Comparison of ENCODE assay signal across 8 mouse cellular contexts in genomic region chr8:13785250-13785763, GRCm38 (mm10). TPM values are rescaled to one million over a fixed set of nuclear protein-coding genes. Genes with fewer than 3 reads are reported as not detected.
DNase-seq lines count a peak whose midpoint lies in the region; ATAC-seq and TF ChIP-seq lines count a peak whose summit lies in the region.

Gene Upf3a (plus strand): TSS chr8:13785615.

- H3K9ac ChIP-seq in heart, embryonic 15.5 days = peak within 1 kb of the TSS; percentile 90
- H3K9ac ChIP-seq in liver, embryonic 14.5 days (replicated peaks) = peak within 1 kb of the TSS; percentile 83
- H3K9ac ChIP-seq in neural tube, embryonic 11.5 days (ENCODE audit: low read length) = peak within 1 kb of the TSS; percentile 95
- peak within 1 kb of the TSS; percentile 98 for H3K9ac ChIP-seq in stomach, postnatal 0 days (ENCODE audit: low read length)

- DNase-seq in c-Kit-negative CD71-positive TER-119-positive erythroid progenitor cells, embryonic 14.5 days (ENCODE audit: low read depth, low spot score) = peak; percentile 86
- peak; percentile 94 for DNase-seq in forebrain, embryonic 10.5 days (ENCODE audit: extremely low spot score, low spot score)
- DNase-seq in kidney, postnatal 25 days = peak; percentile 92 to 96
- peak; percentile 87 to 91 (median 88) for DNase-seq in liver, embryonic 14.5 days (ENCODE audit: low read depth in 3 of 3, low spot score in 3 of 3)
- peak; percentile 97 for DNase-seq in neural tube, embryonic 11.5 days (ENCODE audit: low spot score)
- peak; percentile 95 for DNase-seq in stomach, postnatal 0 days (ENCODE audit: low spot score)

- peak; percentile 95 for TF ChIP-seq CTCF in liver, embryonic 14.5 days (IDR thresholded peaks at IDR 0.05; ENCODE audit: low read depth)
- peak; percentile 91 for TF ChIP-seq CTCF in stomach, postnatal 0 days (IDR thresholded peaks at IDR 0.05; ENCODE audit: low read depth)

- H3K9me3 ChIP-seq in forebrain, embryonic 10.5 days = no peaks in the 10 kb centered on the region
- H3K9me3 ChIP-seq in heart, embryonic 15.5 days (replicated peaks) = no peaks in the 10 kb centered on the region
- H3K9me3 ChIP-seq in liver, embryonic 14.5 days (ENCODE audit: control insufficient read depth, low read length) = no peaks in the 10 kb centered on the region
- H3K9me3 ChIP-seq in neural tube, embryonic 11.5 days (ENCODE audit: control insufficient read depth, low read length) = no peaks in the 10 kb centered on the region
- no peaks in the 10 kb centered on the region for H3K9me3 ChIP-seq in stomach, postnatal 0 days (ENCODE audit: control insufficient read depth, low read length)

- peak within 1 kb of the TSS; percentile 80 for H3K4me2 ChIP-seq in heart, embryonic 15.5 days
- peak within 1 kb of the TSS; percentile 88 for H3K4me2 ChIP-seq in liver, embryonic 14.5 days (ENCODE audit: low read depth)
- peak within 1 kb of the TSS; percentile 62 for H3K4me2 ChIP-seq in neural tube, embryonic 11.5 days (ENCODE audit: low read depth)
- H3K4me2 ChIP-seq in stomach, postnatal 0 days (replicated peaks; ENCODE audit: low read depth) = peak within 1 kb of the TSS; percentile 69

- TF ChIP-seq EP300 in liver, embryonic 14.5 days (IDR thresholded peaks at IDR 0.05; ENCODE audit: low read depth) = no peak
- peak; percentile 99 for TF ChIP-seq EP300 in stomach, postnatal 0 days (optimal IDR thresholded peaks at IDR 0.05)

- peak within 1 kb of the TSS; percentile 79 for H3K4me3 ChIP-seq in forebrain, embryonic 10.5 days
- peak within 1 kb of the TSS; percentile 72 for H3K4me3 ChIP-seq in heart, embryonic 15.5 days
- peak within 1 kb of the TSS; percentile 79 to 83 for H3K4me3 ChIP-seq in liver, embryonic 14.5 days (ENCODE audit: insufficient read depth in 1 of 2, low read depth in 2 of 2, low read length in 2 of 2)
- H3K4me3 ChIP-seq in neural tube, embryonic 11.5 days (ENCODE audit: low read depth, low read length) = peak within 1 kb of the TSS; percentile 59
- H3K4me3 ChIP-seq in stomach, postnatal 0 days (ENCODE audit: low read depth, low read length) = peak within 1 kb of the TSS; percentile 71

- peak; percentile 90 for ATAC-seq in CD4-positive, CD25-positive, alpha-beta regulatory T cell, adult 4 months
- ATAC-seq in heart, embryonic 15.5 days (replicated peaks; ENCODE audit: insufficient number of reproducible peaks, insufficient read depth, low FRiP score, low read depth) = peak; percentile 94
- ATAC-seq in liver, embryonic 14.5 days (ENCODE audit: insufficient read depth) = peak; percentile 89
- ATAC-seq in neural tube, embryonic 11.5 days (ENCODE audit: insufficient read depth, low FRiP score, low TSS enrichment) = peak; percentile 91
- peak; percentile 97 for ATAC-seq in stomach, postnatal 0 days (ENCODE audit: low FRiP score, low TSS enrichment)

- peaks cover 46% of the 10 kb centered on the region for H3K36me3 ChIP-seq in forebrain, embryonic 10.5 days (replicated peaks)
- H3K36me3 ChIP-seq in heart, embryonic 15.5 days = peaks cover 28% of the 10 kb centered on the region
- H3K36me3 ChIP-seq in liver, embryonic 14.5 days (replicated peaks; ENCODE audit: control insufficient read depth, insufficient read depth, low read depth) = peaks cover 16% of the 10 kb centered on the region
- H3K36me3 ChIP-seq in neural tube, embryonic 11.5 days (ENCODE audit: control insufficient read depth, insufficient read depth, low read length) = peaks cover 8% of the 10 kb centered on the region; the same call in 1 of the 2 replicates
- H3K36me3 ChIP-seq in stomach, postnatal 0 days (ENCODE audit: control insufficient read depth, insufficient read depth, low read length) = peaks cover 9% of the 10 kb centered on the region

- under 1% methylated on average over 47 of the region's 47 CpGs for WGBS in forebrain, embryonic 10.5 days
- under 1% methylated on average over 47 of the region's 47 CpGs for WGBS in heart, embryonic 15.5 days
- under 1% methylated on average over 47 of the region's 47 CpGs for WGBS in liver, embryonic 14.5 days (ENCODE audit: insufficient replicate concordance)
- under 1% methylated on average over 47 of the region's 47 CpGs for WGBS in neural tube, embryonic 11.5 days
- under 1% methylated on average over 45 of the region's 47 CpGs for WGBS in stomach, postnatal 0 days

- H3K27ac ChIP-seq in forebrain, embryonic 10.5 days = peak within 1 kb of the TSS; percentile 99
- H3K27ac ChIP-seq in heart, embryonic 15.5 days = peak within 1 kb of the TSS; percentile 99
- H3K27ac ChIP-seq in liver, embryonic 14.5 days = peak within 1 kb of the TSS; percentile 84
- H3K27ac ChIP-seq in neural tube, embryonic 11.5 days (ENCODE audit: low read depth, low read length) = peak within 1 kb of the TSS; percentile 98
- H3K27ac ChIP-seq in stomach, postnatal 0 days (replicated peaks) = peak within 1 kb of the TSS; percentile 98

- no peaks in the 10 kb centered on the region for H3K27me3 ChIP-seq in forebrain, embryonic 10.5 days (ENCODE audit: poor library complexity, severe bottlenecking)
- H3K27me3 ChIP-seq in heart, embryonic 15.5 days = no peaks in the 10 kb centered on the region
- H3K27me3 ChIP-seq in liver, embryonic 14.5 days (ENCODE audit: control insufficient read depth, insufficient read depth, low read length) = no peaks in the 10 kb centered on the region
- H3K27me3 ChIP-seq in neural tube, embryonic 11.5 days (ENCODE audit: control insufficient read depth, insufficient read depth, low read length) = no peaks in the 10 kb centered on the region
- no peaks in the 10 kb centered on the region for H3K27me3 ChIP-seq in stomach, postnatal 0 days (ENCODE audit: control insufficient read depth, insufficient read depth, low read length)

- peaks cover 18% of the 10 kb centered on the region for H3K4me1 ChIP-seq in forebrain, embryonic 10.5 days
- peaks cover 11% of the 10 kb centered on the region; the same call in 1 of the 2 replicates for H3K4me1 ChIP-seq in heart, embryonic 15.5 days (replicated peaks)
- peaks cover 9 to 11% of the 10 kb centered on the region in 2 experiments for H3K4me1 ChIP-seq in liver, embryonic 14.5 days (replicated peaks; ENCODE audit: control insufficient read depth in 2 of 2, insufficient read depth in 2 of 2, low read length in 1 of 2)
- peaks cover 6% of the 10 kb centered on the region; the same call in 1 of the 2 replicates for H3K4me1 ChIP-seq in neural tube, embryonic 11.5 days (ENCODE audit: control insufficient read depth, insufficient read depth, low read length)
- no peaks in the 10 kb centered on the region; the same call in 1 of the 2 replicates for H3K4me1 ChIP-seq in stomach, postnatal 0 days (replicated peaks; ENCODE audit: control insufficient read depth, insufficient read depth)

RNA-seq across cellular contexts. Expression of gene Upf3a, which starts in this region (rescaled TPM):
- 10 to 100 TPM; 13.9 to 15.0 TPM for polyA plus RNA-seq in CD4-positive, CD25-positive, alpha-beta regulatory T cell, adult 4 months (2017; shearing (Covaris generic))
- polyA plus RNA-seq in forebrain, embryonic 10.5 days (2016; fragmentation: Nextera tagmentation; extraction: Ambion mirVana) = 38.7 and 39.3 TPM in 2 replicates
- polyA plus RNA-seq in heart, embryonic 15.5 days (2015; fragmentation: Nextera tagmentation; extraction: Ambion mirVana) = 23.9 and 27.4 TPM in 2 replicates
- 4.1 and 8.3 TPM in 2 replicates for polyA plus RNA-seq in liver, embryonic 14.5 days (2012; rRNA removed)
- 11.0 and 11.3 TPM in 2 replicates for polyA plus RNA-seq in liver, embryonic 14.5 days (2014; fragmentation: Nextera tagmentation; extraction: Ambion mirVana)
- polyA plus RNA-seq in neural tube, embryonic 11.5 days (2014; fragmentation: Nextera tagmentation; extraction: Ambion mirVana) = 38.5 and 38.8 TPM in 2 replicates
- 27.2 and 28.0 TPM in 2 replicates for polyA plus RNA-seq in stomach, postnatal 0 days (2015; fragmentation: Nextera tagmentation; extraction: Ambion mirVana)

Comparison
In these comparisons a context has a peak if more than half of its experiments do, and no peak if none do; other contexts are left out.
1. Peak in every context shown above with its lines: DNase-seq, ATAC-seq, H3K4me3 ChIP-seq and H3K27ac ChIP-seq.